In genomic region chr15:85909931-85910330, GRCm38 (mm10) we compare ENCODE assay signal across 12 mouse cellular contexts. TPM values are rescaled to one million over a fixed set of nuclear protein-coding genes. Genes with fewer than 3 reads are reported as not detected.
DNase-seq lines count a peak whose midpoint lies in the region; ATAC-seq lines count a peak whose summit lies in the region.
"Had no signal": no experiment of that assay in that cellular context is flagged by ENCODE, and none has a peak within 500 bp of the region (broad histone marks: within the 10 kb centered on the region; RNA-seq: fewer than 3 reads in every experiment).

No protein-coding gene starts in this region.

- H3K4me1 ChIP-seq in heart, embryonic 16.5 days (ENCODE audit: control insufficient read depth, insufficient read depth, low read length): peaks cover 13% of the 10 kb centered on the region
- H3K4me1 ChIP-seq in neural tube, embryonic 14.5 days (ENCODE audit: control insufficient read depth, insufficient read depth, low read length): peaks cover 6% of the 10 kb centered on the region; the same call in 1 of the 2 replicates
- peaks cover 12% of the 10 kb centered on the region for H3K4me1 ChIP-seq in neural tube, embryonic 15.5 days
- peaks cover 11% of the 10 kb centered on the region for H3K4me1 ChIP-seq in stomach, embryonic 16.5 days (ENCODE audit: control insufficient read depth, insufficient read depth, low read length)

- no peak overlapping the region for H3K4me3 ChIP-seq in heart, embryonic 16.5 days (ENCODE audit: low read length)
- no peak overlapping the region for H3K4me3 ChIP-seq in neural tube, embryonic 14.5 days (ENCODE audit: low read depth, low read length)
- no peak overlapping the region for H3K4me3 ChIP-seq in neural tube, embryonic 15.5 days (replicated peaks)
- no peak overlapping the region for H3K4me3 ChIP-seq in stomach, embryonic 16.5 days (replicated peaks; ENCODE audit: low read length)
- H3K4me3 ChIP-seq: erythroblast, embryonic 14.5 days; neural tube, embryonic 12.5 days had no signal

- H3K9me3 ChIP-seq in heart, embryonic 16.5 days (replicated peaks; ENCODE audit: control insufficient read depth, low read length): peaks cover 3% of the 10 kb centered on the region; the same call in 1 of the 2 replicates
- H3K9me3 ChIP-seq in neural tube, embryonic 14.5 days (ENCODE audit: control insufficient read depth, low read length): no peaks in the 10 kb centered on the region
- no peaks in the 10 kb centered on the region for H3K9me3 ChIP-seq in neural tube, embryonic 15.5 days (replicated peaks)
- H3K9me3 ChIP-seq in stomach, embryonic 16.5 days (replicated peaks; ENCODE audit: control insufficient read depth, low read length): peaks cover 4% of the 10 kb centered on the region; the same call in 1 of the 2 replicates

- peak overlapping the region; percentile 42 for H3K27ac ChIP-seq in heart, embryonic 16.5 days (ENCODE audit: low read length)
- H3K27ac ChIP-seq in neural tube, embryonic 14.5 days (ENCODE audit: low read depth, low read length): no peak overlapping the region
- H3K27ac ChIP-seq in neural tube, embryonic 15.5 days (replicated peaks): no peak overlapping the region
- peak overlapping the region; percentile 83 for H3K27ac ChIP-seq in stomach, embryonic 16.5 days (ENCODE audit: low read length)
- H3K27ac ChIP-seq: neural tube, embryonic 12.5 days had no signal

- 35% methylated on average over 10 of the region's 10 CpGs for WGBS in heart, embryonic 16.5 days
- WGBS in neural tube, embryonic 14.5 days: 29% methylated on average over 10 of the region's 10 CpGs
- WGBS in neural tube, embryonic 15.5 days: 28% methylated on average over 10 of the region's 10 CpGs
- WGBS in stomach, embryonic 16.5 days: 20% methylated on average over 10 of the region's 10 CpGs

- ATAC-seq in heart, embryonic 16.5 days (replicated peaks; ENCODE audit: extremely low read depth, insufficient read depth, low FRiP score): no peak
- ATAC-seq in neural tube, embryonic 14.5 days (ENCODE audit: low read depth): 0 out of 2 replicates have a peak, but pooled peaks have one; percentile 9
- ATAC-seq in neural tube, embryonic 15.5 days (ENCODE audit: low FRiP score): no peak
- peak; percentile 19 to 27; a peak in 2 of 4 replicates for ATAC-seq in hematopoietic stem cell, adult 5-6 weeks (replicated peaks in 1 of 2; ENCODE audit: insufficient read depth in 1 of 2, low FRiP score in 2 of 2, low TSS enrichment in 1 of 2, low read depth in 1 of 2, poor library complexity in 2 of 2, severe bottlenecking in 2 of 2)
- ATAC-seq in stomach, embryonic 16.5 days (ENCODE audit: insufficient read depth, low FRiP score): peak; percentile 79
- ATAC-seq: hindbrain, embryonic 16.5 days had no signal

- no peak for DNase-seq in heart, postnatal 25 days (ENCODE audit: low spot score)
- DNase-seq in cerebellum, adult 9-10 months: no peak
- DNase-seq in frontal cortex, adult 2 months (ENCODE audit: extremely low spot score in 1 of 2, low spot score in 1 of 2): no peak
- DNase-seq: cerebellum, adult 11-12 months had no signal

- intact Hi-C loops in heart, postnatal 25 days (cut with DNase I): no loop called here

- H3K36me3 ChIP-seq in heart, embryonic 16.5 days (ENCODE audit: control insufficient read depth, insufficient read depth): no peaks in the 10 kb centered on the region
- no peaks in the 10 kb centered on the region for H3K36me3 ChIP-seq in neural tube, embryonic 14.5 days (ENCODE audit: control insufficient read depth, insufficient read depth, low read length)
- no peaks in the 10 kb centered on the region for H3K36me3 ChIP-seq in neural tube, embryonic 15.5 days
- H3K36me3 ChIP-seq in stomach, embryonic 16.5 days (ENCODE audit: control insufficient read depth, insufficient read depth, low read length): no peaks in the 10 kb centered on the region
- H3K36me3 ChIP-seq: neural tube, embryonic 12.5 days had no signal

- no peak overlapping the region for H3K4me2 ChIP-seq in heart, embryonic 16.5 days (ENCODE audit: low read depth, low read length)
- H3K4me2 ChIP-seq in neural tube, embryonic 14.5 days (ENCODE audit: low read depth, low read length): no peak overlapping the region
- H3K4me2 ChIP-seq in neural tube, embryonic 15.5 days: no peak overlapping the region
- H3K4me2 ChIP-seq in stomach, embryonic 16.5 days (ENCODE audit: low read depth, low read length): peak overlapping the region; percentile 27; the same call in 1 of the 2 replicates
- H3K4me2 ChIP-seq: neural tube, embryonic 12.5 days had no signal

- peak overlapping the region; percentile 34 for H3K9ac ChIP-seq in heart, embryonic 16.5 days (ENCODE audit: low read length)
- H3K9ac ChIP-seq in neural tube, embryonic 14.5 days (replicated peaks; ENCODE audit: low read depth, low read length): no peak overlapping the region
- no peak overlapping the region for H3K9ac ChIP-seq in neural tube, embryonic 15.5 days (replicated peaks)
- no peak overlapping the region; the same call in 1 of the 2 replicates for H3K9ac ChIP-seq in stomach, embryonic 16.5 days (ENCODE audit: low read length)
- H3K9ac ChIP-seq: neural tube, embryonic 12.5 days had no signal

- H3K27me3 ChIP-seq in heart, embryonic 16.5 days (ENCODE audit: control insufficient read depth, insufficient read depth, low read length): no peaks in the 10 kb centered on the region
- no peaks in the 10 kb centered on the region for H3K27me3 ChIP-seq in neural tube, embryonic 14.5 days (ENCODE audit: control insufficient read depth, insufficient read depth, low read length)
- H3K27me3 ChIP-seq in neural tube, embryonic 15.5 days (replicated peaks): no peaks in the 10 kb centered on the region
- H3K27me3 ChIP-seq in stomach, embryonic 16.5 days (ENCODE audit: control insufficient read depth, insufficient read depth, low read length): no peaks in the 10 kb centered on the region
- H3K27me3 ChIP-seq: neural tube, embryonic 12.5 days had no signal

RNA-seq across cellular contexts. Expression of gene Trmu, which starts 30.8 kb away (rescaled TPM):
- 36.3 and 40.5 TPM in 2 replicates for polyA plus RNA-seq in heart, embryonic 16.5 days (2015; fragmentation: Nextera tagmentation; extraction: Ambion mirVana)
- 10 to 100 TPM; 16.4 to 20.7 TPM for total RNA-seq in heart, postnatal 25 days (2021)
- 34.2 TPM in 2 replicates for polyA plus RNA-seq in neural tube, embryonic 14.5 days (2014; fragmentation: Nextera tagmentation; extraction: Ambion mirVana)
- 50.9 and 51.9 TPM in 2 replicates for polyA plus RNA-seq in neural tube, embryonic 15.5 days (2015; fragmentation: Nextera tagmentation; extraction: Ambion mirVana)
- total RNA-seq in hematopoietic stem cell, adult 5-6 weeks (2017): 18.3 and 30.9 TPM in 2 replicates
- polyA plus RNA-seq in stomach, embryonic 16.5 days (2015; fragmentation: Nextera tagmentation; extraction: Ambion mirVana): 42.9 and 43.9 TPM in 2 replicates
- polyA plus RNA-seq in frontal cortex, adult 2 months (2012; rRNA removed): 54.8 and 62.9 TPM in 2 replicates

RNA-seq across cellular contexts. Expression of gene Gtse1, which starts 50.4 kb away (rescaled TPM):
- polyA plus RNA-seq in heart, embryonic 16.5 days (2015; fragmentation: Nextera tagmentation; extraction: Ambion mirVana): 24.8 and 25.5 TPM in 2 replicates
- under 1 TPM; 0.34 to 0.39 TPM for total RNA-seq in heart, postnatal 25 days (2021)
- 2.3 and 2.4 TPM in 2 replicates for polyA plus RNA-seq in neural tube, embryonic 14.5 days (2014; fragmentation: Nextera tagmentation; extraction: Ambion mirVana)
- 3.5 and 8.4 TPM in 2 replicates for polyA plus RNA-seq in neural tube, embryonic 15.5 days (2015; fragmentation: Nextera tagmentation; extraction: Ambion mirVana)
- 9.4 and 13.3 TPM in 2 replicates for total RNA-seq in hematopoietic stem cell, adult 5-6 weeks (2017)
- 24.3 and 24.6 TPM in 2 replicates for polyA plus RNA-seq in stomach, embryonic 16.5 days (2015; fragmentation: Nextera tagmentation; extraction: Ambion mirVana)
- 0.78 and 0.95 TPM in 2 replicates for polyA plus RNA-seq in frontal cortex, adult 2 months (2012; rRNA removed)

Comparison
In these comparisons a context has a peak if more than half of its experiments do, and no peak if none do; other contexts are left out.
1. ATAC-seq: peak in neural tube, embryonic 14.5 days (single experiment), hematopoietic stem cell, adult 5-6 weeks (2 of 2) and stomach, embryonic 16.5 days (single experiment); none in heart, embryonic 16.5 days (single experiment) and neural tube, embryonic 15.5 days (single experiment).
2. H3K27ac ChIP-seq: peak in heart, embryonic 16.5 days (single experiment) and stomach, embryonic 16.5 days (single experiment); none in neural tube, embryonic 14.5 days (single experiment) and neural tube, embryonic 15.5 days (single experiment).